Mouse (Mus musculus): ENCODE results near the gene Pdzrn4.

- no peak for TF ChIP-seq CTCF (IDR thresholded peaks at IDR 0.05; ENCODE audit: low read depth)
- TF ChIP-seq EP300 (IDR thresholded peaks at IDR 0.05; ENCODE audit: low read depth), result no peak
These were observed 362.3 kb downstream of the Pdzrn4 start for GRCm38 (mm10) chr15:92759001-92759400.
